Comparison of ENCODE assay signal across 8 mouse cellular contexts in genomic region chr10:80899591-80900317, GRCm38 (mm10). TPM values are rescaled to one million over a fixed set of nuclear protein-coding genes. Genes with fewer than 3 reads are reported as not detected.
A peak's percentile ranks its signal among the peaks of the same experiment; 100 is the strongest.
DNase-seq lines count a peak whose midpoint lies in the region; ATAC-seq and TF ChIP-seq lines count a peak whose summit lies in the region.

No protein-coding gene starts in this region.

- peak; percentile 40 to 44 for DNase-seq in cerebellum, postnatal 10 days
- DNase-seq in cerebellum, adult 9-11 months, result no peak
- DNase-seq in forebrain, embryonic 11.5 days (ENCODE audit: low spot score), result no peak
- DNase-seq in liver, embryonic 13.5 days, result no peak
- no peak for DNase-seq in ovary, postnatal 10 days (ENCODE audit: low spot score)
- no peak for DNase-seq in adrenal gland, adult 18-20 months (ENCODE audit: low spot score in 2 of 2)
- no peak for DNase-seq in gastrocnemius, postnatal 36 days

- H3ac ChIP-seq in C2C12 (ENCODE audit: control insufficient read depth, insufficient read length, low read depth), result peak overlapping the region; percentile 73

- peak overlapping the region; percentile 95 for H3K4me2 ChIP-seq in forebrain, embryonic 11.5 days (ENCODE audit: low read depth, low read length, severe bottlenecking)
- peak overlapping the region; percentile 89 for H3K4me2 ChIP-seq in liver, embryonic 13.5 days

- H3K27me3 ChIP-seq in C2C12 (ENCODE audit: control insufficient read depth, insufficient read depth, insufficient read length), result no peaks in the 10 kb centered on the region
- no peaks in the 10 kb centered on the region for H3K27me3 ChIP-seq in forebrain, embryonic 11.5 days (ENCODE audit: control insufficient read depth, insufficient read depth, low read length)
- no peaks in the 10 kb centered on the region for H3K27me3 ChIP-seq in liver, embryonic 13.5 days

- H3K79me2 ChIP-seq in C2C12 (ENCODE audit: control insufficient read depth, insufficient read depth), result peaks cover 27% of the 10 kb centered on the region

- peaks cover 8% of the 10 kb centered on the region for H3K4me1 ChIP-seq in forebrain, embryonic 11.5 days (replicated peaks; ENCODE audit: control insufficient read depth, insufficient read depth, low read length)
- peaks cover 37% of the 10 kb centered on the region for H3K4me1 ChIP-seq in liver, embryonic 13.5 days (replicated peaks)

- H3K9ac ChIP-seq in forebrain, embryonic 11.5 days (ENCODE audit: low read length), result peak overlapping the region; percentile 78
- peak overlapping the region; percentile 83 for H3K9ac ChIP-seq in liver, embryonic 13.5 days

- peak overlapping the region; percentile 99 for H3K4me3 ChIP-seq in C2C12 (ENCODE audit: insufficient read depth, poor library complexity, severe bottlenecking)
- peak overlapping the region; percentile 84 for H3K4me3 ChIP-seq in forebrain, embryonic 11.5 days (ENCODE audit: low read depth, low read length)
- H3K4me3 ChIP-seq in liver, embryonic 13.5 days (replicated peaks), result peak overlapping the region; percentile 79

- H3K79me3 ChIP-seq in C2C12 (ENCODE audit: low read depth), result peaks cover 19% of the 10 kb centered on the region

- H3K27ac ChIP-seq in forebrain, embryonic 11.5 days (ENCODE audit: low read depth, low read length), result no peak overlapping the region; the same call in 1 of the 2 replicates
- H3K27ac ChIP-seq in liver, embryonic 13.5 days, result peak overlapping the region; percentile 86

- TF ChIP-seq CTCF in C2C12 (IDR thresholded peaks at IDR 0.05; ENCODE audit: control insufficient read depth, insufficient read depth, insufficient read length), result no peak

- intact Hi-C loops in gastrocnemius, postnatal 36 days (cut with DNase I), result no loop called here

- H3K36me3 ChIP-seq in C2C12 (ENCODE audit: control insufficient read depth, insufficient read depth), result peaks cover 52% of the 10 kb centered on the region
- peaks cover 2% of the 10 kb centered on the region; the same call in 1 of the 2 replicates for H3K36me3 ChIP-seq in forebrain, embryonic 11.5 days (ENCODE audit: control insufficient read depth, insufficient read depth, low read length)
- peaks cover 45% of the 10 kb centered on the region for H3K36me3 ChIP-seq in liver, embryonic 13.5 days

- WGBS in forebrain, embryonic 11.5 days, result 16% methylated on average over 25 of the region's 25 CpGs
- 13% methylated on average over 25 of the region's 25 CpGs for WGBS in liver, embryonic 13.5 days (ENCODE audit: insufficient replicate concordance)

- H3K9me3 ChIP-seq in forebrain, embryonic 11.5 days (ENCODE audit: control insufficient read depth, low read length), result no peaks in the 10 kb centered on the region
- no peaks in the 10 kb centered on the region for H3K9me3 ChIP-seq in liver, embryonic 13.5 days (replicated peaks)

- peak; percentile 1; the same call in 1 of the 2 replicates for ATAC-seq in forebrain, embryonic 11.5 days (replicated peaks; ENCODE audit: low FRiP score)
- ATAC-seq in liver, embryonic 13.5 days (ENCODE audit: low read depth), result no peak

TF ChIP-seq in C2C12, 6 proteins besides CTCF, POLR2A, EP300 and RAD21:
- TF ChIP-seq MAX (IDR thresholded peaks at IDR 0.05) (peak; percentile 62), CEBPB (IDR thresholded peaks at IDR 0.05; ENCODE audit: low read depth) (no peak)

RNA-seq across cellular contexts. Expression of gene Timm13, which starts 1.0 kb away (rescaled TPM):
- 263 TPM for polyA plus RNA-seq in C2C12 (2012; fragmentation: generic; extraction: Trizol)
- polyA plus RNA-seq in forebrain, embryonic 11.5 days (2014; fragmentation: Nextera tagmentation; extraction: Ambion mirVana), result 313 and 317 TPM in 2 replicates
- 249 and 266 TPM in 2 replicates for polyA plus RNA-seq in liver, embryonic 13.5 days (2015; fragmentation: Nextera tagmentation; extraction: Ambion mirVana)
- 100 to 1,000 TPM; 208 to 219 TPM for total RNA-seq in adrenal gland, adult 18-20 months (2021)
- 100 to 1,000 TPM; 106 to 120 TPM for total RNA-seq in gastrocnemius, postnatal 36 days (2021)

RNA-seq across cellular contexts. Expression of gene Lmnb2, which starts 18.3 kb away (rescaled TPM):
- polyA plus RNA-seq in C2C12 (2012; fragmentation: generic; extraction: Trizol), result 66.4 TPM
- polyA plus RNA-seq in forebrain, embryonic 11.5 days (2014; fragmentation: Nextera tagmentation; extraction: Ambion mirVana), result 29.8 and 30.9 TPM in 2 replicates
- polyA plus RNA-seq in liver, embryonic 13.5 days (2015; fragmentation: Nextera tagmentation; extraction: Ambion mirVana), result 14.0 and 15.4 TPM in 2 replicates
- total RNA-seq in adrenal gland, adult 18-20 months (2021), result 10 to 100 TPM; 14.1 to 15.2 TPM
- total RNA-seq in gastrocnemius, postnatal 36 days (2021), result 1 to 10 TPM; 2.6 to 3.1 TPM

RNA-seq across cellular contexts. Expression of gene Tmprss9, which starts 28.1 kb away (rescaled TPM):
- 0.02 TPM for polyA plus RNA-seq in C2C12 (2012; fragmentation: generic; extraction: Trizol)
- 0.08 and 0.12 TPM in 2 replicates for polyA plus RNA-seq in forebrain, embryonic 11.5 days (2014; fragmentation: Nextera tagmentation; extraction: Ambion mirVana)
- polyA plus RNA-seq in liver, embryonic 13.5 days (2015; fragmentation: Nextera tagmentation; extraction: Ambion mirVana), result 0.05 TPM in 1 of 2 replicates, not detected in the other
- total RNA-seq in adrenal gland, adult 18-20 months (2021), result under 1 TPM; 0.10 to 0.13 TPM
- total RNA-seq in gastrocnemius, postnatal 36 days (2021), result not detected

RNA-seq across cellular contexts. Expression of gene Gadd45b, which starts 30.1 kb away (rescaled TPM):
- 37.2 TPM for polyA plus RNA-seq in C2C12 (2012; fragmentation: generic; extraction: Trizol)
- polyA plus RNA-seq in forebrain, embryonic 11.5 days (2014; fragmentation: Nextera tagmentation; extraction: Ambion mirVana), result 10.7 and 13.0 TPM in 2 replicates
- polyA plus RNA-seq in liver, embryonic 13.5 days (2015; fragmentation: Nextera tagmentation; extraction: Ambion mirVana), result 1.6 and 1.8 TPM in 2 replicates
- total RNA-seq in adrenal gland, adult 18-20 months (2021), result 10 to 100 TPM; 34.1 to 75.0 TPM
- total RNA-seq in gastrocnemius, postnatal 36 days (2021), result 10 to 100 TPM; 26.7 to 31.7 TPM

RNA-seq across cellular contexts. Expression of gene Sppl2b, which starts 44.7 kb away (rescaled TPM):
- 31.2 TPM for polyA plus RNA-seq in C2C12 (2012; fragmentation: generic; extraction: Trizol)
- 37.0 and 39.8 TPM in 2 replicates for polyA plus RNA-seq in forebrain, embryonic 11.5 days (2014; fragmentation: Nextera tagmentation; extraction: Ambion mirVana)
- 56.8 and 58.9 TPM in 2 replicates for polyA plus RNA-seq in liver, embryonic 13.5 days (2015; fragmentation: Nextera tagmentation; extraction: Ambion mirVana)
- 10 to 100 TPM; 24.0 to 28.3 TPM for total RNA-seq in adrenal gland, adult 18-20 months (2021)
- 10 to 100 TPM; 13.6 to 17.6 TPM for total RNA-seq in gastrocnemius, postnatal 36 days (2021)

Comparison
In these comparisons a context has a peak if more than half of its experiments do, and no peak if none do; other contexts are left out.
1. DNase-seq: peak in cerebellum, postnatal 10 days (2 of 2); none in cerebellum, adult 9-11 months (single experiment), forebrain, embryonic 11.5 days (single experiment), liver, embryonic 13.5 days (single experiment), ovary, postnatal 10 days (single experiment), adrenal gland, adult 18-20 months (0 of 2) and gastrocnemius, postnatal 36 days (0 of 2).
2. Peak in every context shown above with its lines, with median percentiles within 50 percentile points of each other: H3K4me3 ChIP-seq.